Mouse (Mus musculus): ENCODE results near the gene Bscl2.
"Not testable (repeated sequence)": the region's sequence is repeated elsewhere in the genome, so short reads cannot be mapped to it uniquely, and the experiment has no call there.

The Bscl2 gene

DNA sequence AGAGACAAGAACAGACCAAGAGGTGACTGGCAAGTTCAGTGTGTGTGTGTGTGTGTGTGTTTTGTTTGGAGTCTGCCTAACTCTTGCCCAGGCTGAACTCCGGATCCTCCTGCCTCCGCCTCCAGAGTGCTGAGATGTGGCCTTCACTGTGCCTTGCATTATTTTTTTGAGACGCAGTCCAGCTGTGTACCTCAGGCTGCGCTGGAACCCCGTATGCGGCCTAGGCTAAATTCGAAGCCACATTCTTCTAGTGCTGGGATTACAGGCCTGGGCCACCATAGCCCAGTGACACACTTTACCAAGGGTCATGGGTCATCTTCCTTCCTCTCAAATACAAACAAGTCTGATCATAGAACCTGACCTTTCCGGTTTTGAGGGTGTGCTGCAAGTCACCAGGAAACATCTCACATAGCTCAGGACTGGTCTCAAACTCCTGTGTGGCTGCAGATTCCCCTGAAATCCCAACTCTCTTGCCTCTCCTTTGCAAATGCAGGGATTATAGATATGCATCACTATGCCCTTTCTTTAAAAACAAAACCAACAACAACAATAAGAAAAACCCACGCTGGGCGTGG, 35.1 kb downstream of the Bscl2 start:
- no peak for DNase-seq

DNA sequence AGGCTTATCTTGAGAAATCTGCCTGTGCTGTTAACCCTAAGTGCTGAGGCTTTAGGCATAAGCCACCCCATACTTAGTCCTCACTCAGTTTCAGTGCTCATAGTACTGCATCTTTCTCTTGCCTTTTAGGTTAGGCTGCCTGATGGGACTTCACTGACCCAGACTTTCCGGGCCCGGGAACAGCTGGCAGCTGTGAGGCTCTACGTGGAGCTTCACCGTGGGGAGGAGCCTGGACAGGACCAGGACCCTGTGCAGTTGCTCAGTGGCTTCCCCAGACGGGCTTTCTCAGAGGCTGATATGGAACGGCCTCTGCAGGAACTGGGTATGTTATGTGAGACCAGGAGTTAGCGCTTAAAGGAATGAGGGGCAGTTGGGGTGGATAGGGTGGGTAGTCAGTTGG, 37.8 kb downstream of the Bscl2 start:
- no peak for DNase-seq

DNA sequence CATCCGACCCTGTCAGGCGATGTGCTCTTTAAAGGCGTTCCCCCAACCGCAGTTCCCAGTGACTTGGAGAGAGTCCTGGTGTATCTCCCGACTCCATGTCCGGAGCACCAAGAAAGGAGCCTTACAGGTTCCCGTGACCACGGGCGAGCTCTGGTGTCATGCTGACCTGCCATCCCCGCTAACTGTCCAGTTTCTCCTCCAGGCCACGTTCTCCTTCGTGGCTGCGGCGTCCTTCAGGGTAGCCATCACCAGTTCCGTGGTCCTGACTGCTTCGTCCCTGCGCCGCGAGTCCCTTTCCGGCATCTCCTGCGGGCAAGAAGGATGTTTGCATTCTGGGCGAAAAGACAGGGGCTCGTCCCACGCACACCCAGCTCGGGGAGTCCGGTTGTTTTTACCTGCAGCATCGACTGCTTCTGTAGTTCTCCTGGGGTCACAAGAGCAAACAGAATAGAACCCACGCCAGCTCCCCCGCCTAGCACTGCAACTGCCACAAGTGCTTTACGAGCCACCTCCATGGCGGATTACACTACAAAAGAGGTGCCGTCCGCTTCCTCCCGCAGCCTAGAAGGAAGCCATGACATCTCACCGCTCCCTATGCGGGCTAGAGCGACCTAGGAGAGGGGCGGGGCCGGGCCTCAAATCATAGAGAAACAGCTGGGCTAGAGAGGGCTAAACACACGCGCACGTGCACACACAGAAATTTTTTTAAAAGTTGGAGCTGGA, 43.2 kb downstream of the Bscl2 start, which contains the start of gene Uqcc3:
Gene Uqcc3 (minus strand): TSS at position 613 of the 723 bp plus-strand sequence.
- peak; percentile 96 for DNase-seq

DNA sequence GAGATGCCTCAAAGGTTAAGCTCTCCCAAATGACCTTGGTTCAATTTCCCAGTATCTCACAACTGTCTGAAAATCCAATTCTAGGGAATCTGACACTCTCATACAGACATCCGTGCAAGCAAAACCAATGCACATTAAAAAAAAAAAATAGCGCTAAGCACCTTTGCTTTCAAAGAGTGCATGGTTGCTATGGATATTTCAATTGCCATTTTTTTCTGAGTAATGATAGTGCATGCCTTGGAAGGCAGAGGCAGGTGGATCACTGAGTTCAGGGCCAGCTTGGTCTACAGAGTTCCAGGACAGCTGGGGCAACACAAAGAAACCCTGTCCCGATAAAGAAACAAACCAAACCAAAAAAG, 43.7 kb downstream of the Bscl2 start:
- DNase-seq, result no peak

DNA sequence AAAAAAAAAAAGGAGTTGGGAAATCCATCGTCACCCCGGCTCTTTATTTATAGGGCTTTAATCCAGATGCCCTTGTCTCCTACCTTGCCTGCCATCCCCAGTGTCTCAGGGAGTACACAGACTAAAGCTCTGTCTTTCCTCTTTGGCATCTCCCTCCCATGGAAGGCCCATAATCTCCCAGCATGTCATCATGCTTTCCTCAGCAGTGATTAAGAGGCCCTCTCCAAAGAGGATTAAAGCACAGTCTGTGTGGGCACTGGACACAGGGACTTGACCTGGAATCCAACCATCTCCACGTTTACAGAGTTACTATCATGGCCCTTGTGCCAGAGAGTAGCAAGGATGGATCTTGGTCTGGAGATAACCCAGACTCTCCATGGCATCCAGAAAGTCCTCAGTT, 46.3 kb downstream of the Bscl2 start, which contains the start of the genes Lbhd1 and Gm49403:
Gene Lbhd1 (plus strand): TSS at position 117 of the 400 bp plus-strand sequence.
Gene Gm49403 (plus strand): TSS at position 315 of the 400 bp plus-strand sequence.
- no peak for DNase-seq

DNA sequence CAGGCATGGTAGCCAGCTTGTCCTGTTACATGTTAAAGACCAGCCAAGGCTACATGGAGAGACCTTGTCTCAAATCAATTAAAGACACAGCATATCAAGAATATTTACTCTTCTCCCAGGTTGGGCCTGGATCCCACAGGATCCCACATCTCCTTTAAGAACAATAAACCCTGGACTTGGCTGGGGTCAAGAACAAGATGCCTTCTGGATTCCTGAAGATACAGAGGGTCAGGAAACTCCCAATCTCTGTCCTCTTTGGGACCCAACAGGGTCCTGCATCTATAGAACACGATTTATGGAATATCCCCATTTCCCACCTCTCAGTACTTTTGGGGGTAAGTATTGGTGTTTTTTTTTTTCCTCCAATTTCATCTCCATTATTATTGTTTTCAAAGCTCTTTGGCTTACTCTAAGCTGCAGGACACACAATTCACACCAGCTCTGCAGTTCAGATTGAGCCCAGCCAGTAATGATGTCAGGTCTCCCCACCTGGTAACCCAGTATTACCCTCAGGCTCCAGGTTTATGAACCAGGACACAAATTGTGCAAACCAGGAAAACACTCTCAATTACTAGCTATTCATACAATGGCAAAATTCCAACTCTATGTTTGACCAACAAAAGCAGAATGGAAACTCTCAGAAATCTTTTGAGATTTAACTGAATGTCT, 49.8 kb downstream of the Bscl2 start:
- DNase-seq, result peak; percentile 17

DNA sequence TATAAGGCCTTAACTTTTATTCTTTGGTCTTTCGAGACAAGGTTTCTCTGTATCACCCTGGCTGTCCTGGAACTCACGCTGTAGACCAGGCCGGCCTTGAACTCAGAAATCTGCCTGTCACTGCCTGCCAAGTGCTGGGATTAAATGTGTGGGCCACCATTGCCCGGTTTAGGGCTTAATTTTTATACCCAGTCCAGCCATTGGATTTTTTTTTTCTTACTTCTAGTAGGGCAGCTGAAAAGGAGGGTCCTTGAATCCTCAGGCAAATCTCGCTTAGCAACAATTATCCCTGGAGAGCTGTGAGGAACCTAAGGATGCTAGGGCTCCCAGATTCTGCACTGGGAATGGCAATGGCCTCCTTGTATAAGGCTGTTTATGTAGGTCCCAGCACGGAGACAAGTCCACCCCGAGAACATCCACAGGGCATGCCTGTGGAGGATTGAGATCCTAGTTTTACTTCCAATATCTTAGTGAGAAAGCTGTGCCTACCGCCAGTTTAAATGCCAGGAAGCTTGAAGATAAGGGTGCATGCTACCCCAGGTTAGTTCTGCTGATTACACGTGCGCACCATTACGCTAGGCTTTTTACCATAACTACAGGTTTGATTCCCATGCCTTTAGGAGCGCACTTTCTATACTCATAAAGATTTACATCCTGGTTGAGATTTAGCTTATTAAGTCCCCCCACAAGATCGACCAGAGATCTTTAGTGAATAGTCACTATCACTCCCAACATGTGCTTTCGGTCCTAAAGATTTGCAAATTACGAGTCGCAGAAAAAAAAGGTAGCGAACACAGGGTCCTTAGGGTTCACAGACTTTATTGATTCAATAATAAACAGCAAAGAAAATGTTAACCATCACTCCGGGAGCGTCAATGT, 50.6 kb downstream of the Bscl2 start:
- DNase-seq, result no peak

DNA sequence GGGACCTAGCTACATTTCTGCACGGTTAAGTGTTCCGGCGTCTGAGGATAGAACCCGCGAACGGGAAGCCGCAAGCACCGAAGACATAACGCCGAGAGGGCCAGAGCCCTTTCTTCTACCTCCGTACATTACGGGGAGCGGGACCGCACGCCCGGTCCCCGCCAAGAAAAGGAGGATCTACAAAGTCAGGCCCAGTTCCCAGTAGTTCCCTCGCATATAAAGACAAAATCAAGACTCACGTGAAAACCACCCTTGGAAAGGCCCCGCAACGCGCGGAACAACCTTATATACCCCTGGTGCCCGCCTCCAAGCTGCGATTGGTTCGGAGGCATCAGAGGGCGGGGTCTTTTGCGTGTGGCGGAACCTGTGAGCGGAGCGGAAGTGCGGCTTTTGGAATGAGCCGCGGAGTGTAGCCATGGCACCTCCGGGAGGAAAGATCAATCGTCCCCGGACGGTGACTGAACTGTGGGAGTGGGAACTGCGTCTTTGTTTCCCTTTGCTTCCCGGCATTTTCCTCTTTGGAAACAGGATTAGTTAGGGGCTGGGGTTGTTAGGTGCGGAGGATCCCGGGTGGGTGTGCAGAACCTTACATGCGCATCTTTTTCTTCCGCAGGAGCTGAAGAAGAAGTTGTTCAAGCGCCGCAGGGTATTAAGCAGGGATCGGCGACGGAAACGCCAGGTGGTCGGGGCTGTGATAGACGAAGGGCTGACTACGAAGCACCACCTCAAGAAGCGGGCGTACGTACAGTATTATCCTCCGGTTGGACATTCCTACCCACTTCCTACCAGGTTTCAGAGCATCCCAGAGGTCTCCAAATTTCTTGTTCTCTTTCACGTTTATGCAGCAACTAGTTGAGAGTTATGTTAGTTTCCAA, 51.5 kb downstream of the Bscl2 start, which contains the start of the genes 1810009A15Rik and Gm49416:
Gene 1810009A15Rik (plus strand): TSS at position 343 of the 875 bp plus-strand sequence.
Gene Gm49416 (plus strand): TSS at position 416 of the 875 bp plus-strand sequence.
- DNase-seq, result peak; percentile 97

DNA sequence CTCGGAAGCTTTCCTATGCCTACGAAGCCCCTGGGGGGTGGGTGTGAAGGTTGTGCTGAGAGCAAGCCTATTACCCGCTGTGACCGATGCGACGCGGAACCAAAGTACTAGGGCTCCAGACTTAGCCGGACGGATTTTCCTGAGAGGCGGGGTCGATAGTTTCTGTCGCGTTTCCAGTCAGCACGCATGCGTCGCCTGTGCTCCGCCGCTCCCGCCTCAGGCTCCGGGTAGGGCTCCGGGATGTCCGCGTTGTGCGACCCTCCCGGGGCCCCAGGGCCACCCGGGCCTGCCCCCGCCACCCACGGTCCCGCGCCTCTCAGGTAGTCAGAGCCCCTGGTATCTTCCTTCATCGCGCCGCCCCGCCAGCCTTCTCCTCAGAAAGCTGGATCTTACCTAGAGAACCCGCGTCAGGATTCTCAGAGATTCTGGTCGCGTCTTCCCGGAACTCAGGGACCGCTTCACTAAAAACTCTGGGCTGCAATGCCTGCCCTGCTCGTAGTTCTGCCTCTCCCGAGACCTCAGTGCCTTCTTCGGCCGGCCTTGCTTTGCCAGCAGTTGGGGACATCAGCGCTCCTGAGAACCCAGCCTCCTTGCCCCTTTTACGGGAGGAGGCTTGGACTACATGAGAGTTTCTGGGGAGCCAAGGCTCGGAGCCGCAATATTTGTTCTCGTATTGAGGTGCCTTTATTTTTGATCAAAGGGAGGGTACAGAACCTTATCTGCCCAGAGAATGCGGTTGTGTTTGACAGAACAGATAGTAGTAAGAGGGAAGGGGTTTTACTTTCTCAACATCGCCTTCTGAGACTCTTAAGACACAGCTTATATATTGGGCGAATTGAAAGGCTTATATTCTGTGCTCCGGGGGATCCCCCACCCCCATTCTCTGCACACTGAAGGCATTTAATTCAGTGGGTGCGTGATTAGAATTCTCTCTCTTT, 55.8 kb downstream of the Bscl2 start, which contains the start of gene Ints5:
Gene Ints5 (plus strand): TSS at position 177 of the 938 bp plus-strand sequence.
- DNase-seq, result peak; percentile 88

DNA sequence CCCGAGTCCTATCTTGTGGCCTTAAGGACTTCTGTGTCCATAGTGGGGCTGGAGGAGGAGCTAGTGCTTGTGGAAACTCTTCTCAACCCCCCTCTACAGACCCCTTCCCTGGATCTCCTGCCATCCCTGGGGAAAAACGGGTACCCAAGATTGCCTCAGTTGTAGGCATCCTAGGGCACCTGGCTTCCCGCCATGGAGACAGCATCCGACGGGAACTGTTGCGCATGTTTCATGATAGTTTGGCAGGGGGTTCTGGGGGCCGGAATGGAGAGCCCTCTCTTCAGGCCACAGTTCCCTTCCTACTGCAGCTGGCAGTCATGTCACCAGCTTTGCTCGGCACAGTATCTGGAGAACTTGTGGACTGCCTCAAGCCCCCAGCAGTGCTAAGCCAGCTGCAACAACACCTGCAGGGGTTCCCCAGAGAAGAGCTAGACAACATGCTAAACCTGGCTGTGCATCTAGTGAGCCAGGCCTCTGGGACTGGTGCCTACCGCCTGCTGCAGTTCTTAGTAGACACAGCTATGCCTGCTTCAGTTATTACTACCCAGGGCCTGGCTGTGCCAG, 58.2 kb downstream of the Bscl2 start:
- no peak for DNase-seq

DNA sequence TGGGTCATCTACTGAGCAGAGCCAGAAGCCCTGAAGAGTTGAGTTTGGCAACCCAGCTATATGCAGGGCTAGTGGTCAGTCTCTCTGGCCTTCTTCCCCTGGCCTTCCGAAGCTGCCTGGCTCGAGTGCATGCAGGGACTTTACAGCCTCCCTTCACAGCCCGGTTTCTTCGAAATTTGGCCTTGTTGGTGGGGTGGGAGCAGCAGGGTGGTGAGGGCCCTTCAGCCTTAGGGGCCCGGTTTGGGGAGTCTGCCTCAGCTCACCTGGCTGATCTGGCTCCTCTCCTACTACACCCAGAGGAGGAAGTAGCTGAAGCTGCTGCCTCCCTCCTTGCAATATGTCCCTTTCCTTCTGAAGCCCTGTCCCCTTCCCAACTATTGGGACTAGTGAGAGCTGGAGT, 59.0 kb downstream of the Bscl2 start:
- DNase-seq, result not testable (repeated sequence)

DNA sequence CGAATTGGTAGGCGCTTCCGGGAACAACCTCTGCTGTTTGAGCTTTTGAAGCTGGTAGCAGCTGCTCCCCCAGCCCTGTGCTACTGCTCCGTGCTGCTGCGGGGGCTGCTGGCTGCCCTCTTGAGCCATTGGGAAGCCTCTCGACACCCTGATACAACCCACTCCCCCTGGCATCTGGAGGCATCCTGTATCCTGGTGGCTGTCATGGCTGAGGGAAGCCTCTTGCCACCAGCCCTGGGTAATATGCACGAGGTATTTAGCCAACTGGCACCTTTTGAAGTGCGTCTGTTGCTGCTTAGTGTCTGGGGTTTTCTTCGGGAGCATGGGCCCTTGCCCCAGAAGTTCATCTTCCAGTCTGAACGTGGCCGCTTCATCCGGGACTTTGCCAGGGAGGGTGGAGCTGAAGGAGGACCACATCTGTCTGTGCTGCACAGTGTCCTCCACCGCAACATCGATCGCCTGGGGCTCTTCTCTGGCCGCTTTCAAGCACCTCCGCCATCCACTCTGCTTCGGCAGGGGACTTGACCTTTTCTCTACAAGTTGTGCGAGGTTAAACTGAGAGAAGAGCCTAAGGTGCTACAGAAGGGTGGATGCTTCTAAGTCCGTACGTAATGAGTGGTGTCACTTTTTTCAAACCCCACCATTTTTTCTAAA, 60.1 kb downstream of the Bscl2 start:
- DNase-seq, result peak; percentile 44

DNA sequence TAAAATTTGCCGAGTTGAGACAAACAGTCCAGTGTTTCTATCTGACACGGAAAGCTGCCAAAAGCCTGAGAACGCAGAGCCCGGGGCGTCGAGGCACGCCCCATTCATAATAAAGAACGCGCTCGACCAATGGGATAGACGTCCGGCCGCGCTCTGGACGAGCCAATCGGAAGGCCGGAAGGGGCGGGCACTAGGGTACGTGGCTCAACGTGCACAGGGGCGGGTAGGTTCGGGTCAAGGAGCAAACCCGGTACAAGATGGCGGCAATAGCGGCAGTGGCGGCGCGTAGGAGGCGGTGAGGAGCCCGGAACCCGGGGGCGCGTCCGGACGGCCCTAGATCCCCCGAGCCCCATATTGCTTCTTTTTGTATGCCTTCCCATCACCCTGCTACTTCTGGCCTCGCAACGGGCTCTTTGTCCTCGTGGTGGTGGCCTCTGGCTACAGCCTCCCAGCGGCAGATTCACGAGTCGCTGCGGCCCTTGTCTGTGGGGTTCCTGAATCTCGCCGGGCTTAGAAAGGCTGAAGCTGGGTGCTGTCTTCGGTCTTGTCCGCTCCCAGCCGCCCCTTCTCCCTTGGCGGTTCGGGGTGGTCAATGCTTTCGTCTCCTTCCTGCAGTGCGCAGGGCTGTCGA, 60.7 kb downstream of the Bscl2 start, which contains the start of gene Ganab:
Gene Ganab (plus strand): TSS at position 207 of the 631 bp plus-strand sequence.
- peak; percentile 98 for DNase-seq
